Mouse (Mus musculus) spleen, postnatal 10 days (tissue): ENCODE data around the gene Fancg.

Source experiments
- DNase-seq, 2 experiments: peaks; one replicate each; pipeline ENCODE4 v3.0.0; 2021 to 2022; ENCODE audit warnings: low spot score in 2 of 2

The Fancg gene

DNA sequence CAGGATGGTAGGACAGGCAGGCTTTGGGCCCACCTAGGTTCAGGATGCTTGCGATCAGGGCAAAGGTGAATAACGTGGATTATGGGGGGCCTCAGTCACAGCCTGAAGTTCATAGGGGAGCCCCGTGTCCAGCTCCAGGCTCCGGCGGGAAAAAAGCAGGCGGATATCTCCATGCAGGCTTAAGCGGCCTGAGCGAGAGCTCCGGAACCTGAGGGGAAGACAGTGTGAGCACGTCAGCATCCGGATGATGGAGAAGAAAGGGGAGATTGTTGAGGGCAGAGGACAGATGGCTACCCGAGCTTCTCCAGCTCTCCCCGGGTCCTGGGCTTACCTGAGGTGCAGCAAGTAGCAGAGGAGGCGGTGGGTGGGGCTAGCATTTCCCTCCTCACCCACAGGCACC, 23.2 kb upstream of the Fancg start:
- DNase-seq = no peak

DNA sequence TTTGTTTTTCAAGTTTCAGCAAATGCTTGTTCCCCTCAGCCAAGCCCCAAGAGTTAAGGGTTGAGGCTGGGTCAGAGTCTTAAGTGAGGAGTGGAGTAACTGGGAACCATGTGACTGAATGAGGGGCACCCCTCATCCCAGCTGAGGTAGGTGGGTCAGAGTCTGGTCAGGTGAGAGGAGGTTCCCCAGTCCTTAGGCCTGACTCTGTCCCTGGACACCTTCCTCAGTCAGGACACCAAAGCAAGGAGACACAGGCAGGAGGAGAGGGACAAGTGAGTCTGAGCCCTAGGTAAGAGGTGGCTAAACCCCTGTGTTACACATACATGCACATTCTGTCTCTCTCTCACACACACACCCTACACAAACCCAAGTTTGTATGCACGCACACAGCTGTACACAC, 22.2 kb upstream of the Fancg start:
- DNase-seq = no peak

DNA sequence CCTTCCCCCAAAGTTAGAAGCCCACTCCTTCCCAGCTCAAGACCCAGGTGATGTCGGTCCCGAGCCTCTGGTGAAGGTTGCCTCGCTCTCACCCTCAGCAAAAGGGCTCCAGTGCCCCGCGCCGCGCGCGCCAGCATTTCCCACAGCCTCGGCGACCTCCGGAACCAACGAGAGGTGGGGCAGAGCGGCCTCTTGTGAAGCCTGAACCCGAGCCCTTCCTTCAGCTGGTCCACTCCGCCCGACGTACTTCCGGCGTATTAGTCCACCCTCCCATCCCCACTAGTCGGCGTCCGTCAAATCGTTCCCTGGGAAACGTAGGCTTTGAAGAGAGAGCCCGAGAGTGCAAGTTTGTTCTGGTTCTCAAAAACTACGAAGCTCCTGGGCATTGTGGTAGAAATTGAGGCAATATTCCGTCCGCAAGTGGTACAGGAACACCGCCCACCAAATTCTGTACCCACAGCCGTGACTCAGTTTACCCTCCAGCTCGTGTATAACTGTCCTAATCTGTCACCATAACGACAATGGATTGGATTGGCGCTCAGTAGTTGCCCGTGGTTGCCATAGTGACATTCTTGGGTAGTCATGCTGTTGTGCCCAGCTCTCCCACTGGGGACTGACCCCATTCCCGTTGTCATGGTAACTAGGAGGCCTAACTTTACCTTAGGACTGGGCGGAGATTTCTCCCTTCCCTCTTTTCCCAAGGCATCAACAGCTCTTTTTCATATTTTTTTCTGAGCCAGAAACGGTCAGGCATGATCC, 21.1 kb upstream of the Fancg start, which contains the start of gene Stoml2:
Gene Stoml2, minus strand, starts transcription at position 474 of the 759 bp plus-strand sequence.
- peak; percentile 86 to 95 for DNase-seq

DNA sequence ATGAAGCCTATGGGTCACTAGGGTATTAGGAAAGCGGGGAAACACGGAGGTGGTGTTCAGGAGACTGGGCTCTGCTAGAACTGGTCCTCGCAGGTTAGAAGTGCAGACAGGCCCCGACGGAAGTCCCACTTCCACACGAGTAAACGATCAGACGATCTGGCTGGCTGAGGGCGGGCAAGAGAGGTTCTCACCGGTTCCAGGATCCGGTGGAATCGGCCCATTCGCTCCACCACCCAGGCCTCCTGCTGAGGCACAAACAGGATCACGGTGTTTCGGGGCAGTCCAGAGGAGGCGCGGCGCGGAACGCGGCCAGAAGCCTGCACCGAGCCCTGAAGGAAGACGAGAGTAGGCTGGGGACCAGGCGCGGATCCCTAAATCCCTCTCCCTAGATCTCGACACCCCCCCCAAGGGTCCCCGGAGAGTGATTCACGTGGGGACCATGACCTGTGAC, 20.5 kb upstream of the Fancg start:
- peak in 1 of 2 experiments; percentile 63 for DNase-seq

DNA sequence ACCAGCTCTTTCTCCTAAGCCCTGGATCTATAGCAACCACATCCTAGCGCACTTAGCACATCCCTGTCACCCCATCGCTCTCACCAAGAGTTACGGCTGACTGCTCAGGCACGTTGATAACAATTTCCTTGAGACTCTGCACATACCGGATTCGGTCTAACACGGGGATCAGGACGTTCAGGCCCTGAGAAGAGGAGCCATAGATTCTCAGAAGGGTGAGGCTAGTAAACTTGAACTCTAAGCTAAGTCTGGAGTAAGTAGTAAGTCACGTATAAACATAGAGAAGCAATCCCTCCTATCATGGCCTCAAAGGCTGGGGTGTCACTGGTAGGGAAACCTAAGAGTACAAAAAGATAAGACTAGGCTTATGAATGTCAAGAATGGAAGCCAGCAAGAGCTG, 20.0 kb upstream of the Fancg start:
- no peak for DNase-seq

DNA sequence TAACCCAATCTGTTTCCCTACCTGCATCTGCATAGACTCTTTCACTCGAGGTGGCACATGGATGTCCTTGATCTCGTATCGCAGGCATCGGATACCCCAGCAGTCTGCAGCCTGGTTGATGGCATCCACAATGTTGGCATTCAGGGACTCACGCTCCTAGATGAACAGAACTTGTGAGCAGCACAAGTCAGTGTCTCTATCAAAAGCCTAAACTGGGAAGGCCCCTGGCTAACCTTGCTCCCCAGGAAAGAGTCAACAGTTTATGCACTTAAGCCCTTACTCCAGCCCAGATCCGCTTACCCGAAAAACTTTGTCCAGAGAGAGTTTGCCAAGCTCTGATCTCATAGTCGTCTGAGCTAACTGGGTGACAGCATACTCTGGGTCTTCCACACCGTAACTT, 19.4 kb upstream of the Fancg start:
- DNase-seq = no peak

DNA sequence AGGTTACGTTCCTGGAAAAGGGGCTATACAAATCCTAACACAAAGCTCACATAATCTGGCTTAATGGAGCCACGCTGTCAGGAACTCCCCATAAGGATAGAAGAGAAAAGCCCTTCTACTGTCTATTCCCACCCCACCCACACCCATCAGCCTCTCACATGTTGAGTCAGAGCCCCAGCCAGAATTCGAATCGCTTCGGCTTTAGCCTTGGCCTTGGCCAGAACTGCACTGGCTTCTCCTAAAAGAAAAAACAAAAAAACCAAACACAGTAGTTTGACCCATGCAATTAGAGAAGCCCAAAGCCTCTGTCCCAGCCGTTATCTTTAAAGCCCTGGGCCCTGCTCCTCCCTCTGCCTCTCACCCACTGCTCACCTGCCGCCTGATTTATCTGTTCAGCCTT, 18.8 kb upstream of the Fancg start:
- DNase-seq = no peak

DNA sequence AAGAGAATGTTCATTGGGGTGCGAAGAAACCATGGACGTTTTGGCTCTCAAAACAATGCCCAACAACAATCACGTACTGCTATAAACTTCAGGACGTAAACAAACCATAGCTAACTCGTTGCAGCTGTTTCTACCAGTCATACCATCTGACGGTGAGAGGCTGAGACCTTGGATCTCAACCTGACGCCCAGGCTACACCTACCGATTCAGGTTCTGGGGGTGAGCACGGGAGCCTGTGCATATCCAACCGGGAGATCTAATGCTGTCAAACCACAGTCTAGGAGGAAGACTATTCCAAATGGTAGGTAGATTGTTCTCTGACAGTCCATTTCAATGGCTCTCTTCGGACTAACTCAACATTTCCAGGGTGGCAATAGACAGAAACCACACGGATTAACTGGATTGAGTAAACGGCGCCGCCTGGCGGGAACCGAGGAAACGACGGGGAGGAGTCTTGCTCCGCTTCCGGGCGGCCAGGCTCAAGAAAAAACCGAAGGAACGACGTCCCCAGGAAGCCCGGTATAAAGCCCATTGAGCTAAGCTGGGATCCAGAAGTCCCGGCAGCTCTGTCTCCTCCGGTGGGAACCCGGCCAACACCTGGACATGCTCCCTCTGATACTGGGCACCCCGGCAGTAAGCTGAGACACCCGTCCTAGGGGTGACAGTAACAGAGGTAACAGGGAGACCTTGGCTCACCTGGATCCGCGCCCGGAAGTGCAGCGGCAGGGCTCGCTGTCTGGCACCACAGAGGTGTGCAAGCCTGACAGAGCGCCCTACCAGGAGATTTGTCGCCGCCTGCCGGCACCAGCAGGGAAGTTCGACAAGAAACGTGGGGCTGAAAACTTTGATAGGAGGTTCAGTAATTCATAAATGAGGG, 15.0 kb upstream of the Fancg start, which contains the start of gene Pigo:
Gene Pigo, minus strand, starts transcription at position 736 of the 877 bp plus-strand sequence.
- DNase-seq = peak; percentile 92 to 96

DNA sequence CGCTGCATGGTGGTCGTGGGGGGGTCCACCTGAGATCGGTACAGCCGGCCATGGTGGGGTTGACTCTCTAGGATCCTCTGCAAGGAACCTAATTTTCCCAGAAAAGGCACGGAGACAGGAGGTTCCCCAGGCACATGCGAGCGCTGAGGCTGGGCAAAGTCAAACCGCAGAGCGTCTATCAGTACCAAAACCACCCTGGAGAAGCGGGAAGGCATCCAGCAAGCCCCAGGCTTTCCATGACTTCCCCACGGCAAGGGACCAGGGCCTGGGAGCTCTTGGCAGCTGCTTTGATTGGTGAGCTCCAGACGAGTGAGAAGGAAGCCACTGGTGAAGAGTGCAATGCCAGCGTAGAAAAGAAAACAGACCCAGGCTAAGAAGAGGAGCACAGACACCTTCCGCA, 14.4 kb upstream of the Fancg start:
- no peak for DNase-seq

DNA sequence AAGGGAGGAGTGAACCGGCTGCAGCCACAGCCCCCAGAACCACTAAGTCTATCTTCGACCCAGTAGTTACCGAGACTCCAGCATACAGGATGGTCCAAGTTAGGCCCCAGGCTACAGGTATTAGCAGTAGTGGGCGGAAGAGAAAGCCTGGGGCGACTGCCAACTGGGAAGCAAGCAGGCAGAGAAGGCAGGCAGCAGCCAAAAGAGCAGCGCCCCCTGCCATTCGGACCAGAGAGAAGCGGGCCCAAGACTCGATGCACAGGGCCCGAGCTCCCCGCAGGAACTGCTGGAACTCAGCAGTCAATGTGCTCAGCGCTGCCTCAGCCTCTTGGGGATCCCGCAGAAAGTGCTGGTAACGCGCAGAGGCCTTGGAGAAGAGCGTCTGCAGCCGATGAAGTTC, 11.0 kb upstream of the Fancg start:
- DNase-seq = no peak

DNA sequence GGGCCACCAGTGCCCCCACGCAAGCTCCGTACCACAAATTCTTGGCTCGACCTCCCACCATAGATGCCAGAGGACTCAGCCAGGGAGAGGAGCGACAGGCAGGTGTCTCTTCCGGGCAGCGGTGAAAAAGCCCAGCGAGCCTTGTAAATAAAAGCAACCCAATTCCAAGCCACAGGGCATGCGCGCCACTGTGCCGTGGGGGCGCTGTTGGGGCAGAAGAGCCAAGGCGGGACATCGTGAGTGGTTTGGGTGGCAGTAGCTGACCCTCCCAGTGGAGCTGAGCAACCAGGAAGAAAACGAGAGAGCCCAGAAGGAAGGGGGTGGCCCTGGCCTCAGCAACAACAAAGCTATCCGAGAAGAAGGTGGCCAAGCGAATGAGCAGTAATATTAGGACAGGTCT, 10.6 kb upstream of the Fancg start:
- DNase-seq = no peak

DNA sequence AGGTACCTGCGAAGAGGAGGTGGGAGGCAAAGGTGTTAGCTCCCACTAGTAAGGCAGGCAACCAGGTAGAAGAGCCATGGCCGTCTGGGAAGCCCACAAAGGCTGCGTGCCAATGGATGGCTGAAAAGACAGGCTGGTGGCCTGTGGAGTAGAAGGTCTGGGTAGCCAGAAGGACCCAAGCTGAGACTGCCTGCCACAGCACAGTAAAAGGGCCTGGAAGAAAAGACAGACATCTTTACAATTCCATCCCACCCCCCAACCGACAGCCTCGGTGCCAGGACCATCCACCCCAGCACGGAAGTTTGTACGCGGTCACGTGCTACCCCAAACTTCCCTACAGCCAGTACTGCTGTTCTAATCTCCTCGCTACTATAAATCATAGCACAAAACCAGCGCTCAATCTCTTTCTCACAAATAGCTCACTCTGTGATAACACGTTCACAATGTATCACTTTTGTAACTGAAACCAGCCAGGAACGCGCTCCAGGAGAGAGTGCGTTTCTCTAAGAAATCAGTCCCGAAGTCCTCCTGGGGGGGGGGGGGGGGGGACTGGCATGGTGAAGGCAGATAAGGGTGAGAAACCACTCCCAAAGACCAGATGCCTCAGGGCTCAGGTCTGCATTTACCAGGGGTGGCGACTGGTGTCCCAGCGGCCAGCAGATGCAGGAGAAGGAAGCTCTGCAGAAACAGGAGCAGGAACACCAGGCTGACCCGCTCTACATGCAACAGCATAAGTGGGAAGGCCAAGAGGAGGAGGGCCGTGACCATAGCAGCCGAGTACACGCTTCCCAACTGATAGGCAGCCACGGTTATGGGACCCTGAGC, 9.5 kb upstream of the Fancg start:
- DNase-seq = no peak

DNA sequence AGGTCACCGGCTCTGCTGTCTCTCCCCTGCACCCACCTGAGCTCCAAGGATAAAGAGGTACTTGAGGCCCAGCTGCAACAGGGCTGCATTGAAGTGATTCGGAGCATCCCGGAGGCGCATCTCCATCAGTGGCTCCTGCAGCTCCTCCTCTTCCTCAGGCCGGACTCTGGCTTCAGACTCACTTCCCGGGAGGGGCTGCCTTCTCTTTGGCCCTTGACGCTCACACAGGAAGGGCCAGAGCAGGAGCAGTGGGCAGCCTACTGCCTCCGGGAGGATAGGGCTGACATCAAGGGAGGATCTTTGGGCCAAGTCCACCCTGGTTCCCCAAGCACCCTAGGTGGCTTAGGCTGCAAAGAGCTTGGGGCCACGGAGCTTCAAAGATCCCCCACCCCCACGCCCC, 8.9 kb upstream of the Fancg start:
- no peak for DNase-seq

DNA sequence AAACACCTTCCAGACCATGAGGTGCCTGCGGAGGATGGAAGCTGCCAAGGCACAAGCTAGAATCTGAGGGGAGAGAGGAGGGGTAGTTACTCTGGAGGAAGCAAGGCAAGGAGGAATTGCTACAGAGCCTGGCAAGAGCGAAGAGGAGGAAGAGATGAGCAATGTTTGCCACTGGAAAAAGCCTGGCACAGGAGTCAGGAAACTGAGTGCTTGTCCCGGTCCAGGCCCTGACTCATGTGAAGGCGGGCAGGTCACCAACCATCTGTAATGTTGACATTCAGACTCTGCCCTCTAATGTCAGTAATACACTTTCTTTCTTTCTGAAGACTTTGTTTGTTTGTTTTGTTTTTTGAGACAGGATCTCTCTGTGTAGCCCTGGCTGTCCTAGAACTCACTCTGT, 7.8 kb upstream of the Fancg start:
- DNase-seq = no peak

DNA sequence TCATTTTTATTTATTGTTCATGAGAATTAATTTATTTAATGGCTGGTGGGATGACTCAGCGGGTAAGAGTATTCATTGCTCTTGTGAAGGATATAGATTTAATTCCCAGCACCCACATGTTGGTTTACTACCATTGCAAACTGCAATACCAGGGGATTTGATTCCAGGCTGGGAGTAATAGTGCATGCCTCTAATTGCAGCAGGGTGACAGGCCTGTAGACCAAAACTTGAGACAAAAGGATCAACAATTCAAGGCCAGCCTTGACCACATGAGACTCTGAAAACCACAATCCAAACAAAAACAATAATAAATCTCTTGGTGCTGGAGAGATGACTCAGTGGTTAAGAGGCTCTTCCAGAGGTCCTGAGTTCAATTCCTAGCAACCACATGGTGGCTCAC, 1.8 kb upstream of the Fancg start:
- DNase-seq = no peak

DNA sequence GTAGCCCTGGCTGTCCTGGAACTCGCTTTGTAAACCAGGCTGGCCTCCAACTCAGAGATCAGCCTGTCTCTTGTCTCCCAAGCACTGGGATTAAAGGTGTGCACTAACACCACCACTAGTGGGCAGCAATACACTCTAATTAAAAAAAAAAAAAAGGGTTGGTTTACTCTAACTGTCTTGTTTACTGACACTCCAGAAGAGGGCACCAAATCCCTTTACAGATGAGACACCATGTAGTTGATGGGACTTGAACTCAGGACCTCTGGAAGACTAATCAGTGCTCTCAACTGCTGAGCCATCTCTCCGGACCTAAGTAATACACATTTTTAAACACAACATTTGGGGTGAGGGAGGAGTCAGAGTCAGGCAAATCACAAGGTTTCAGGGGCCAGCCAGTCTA, 4.5 kb downstream of the Fancg start:
- peak in 1 of 2 experiments; percentile 52 for DNase-seq

DNA sequence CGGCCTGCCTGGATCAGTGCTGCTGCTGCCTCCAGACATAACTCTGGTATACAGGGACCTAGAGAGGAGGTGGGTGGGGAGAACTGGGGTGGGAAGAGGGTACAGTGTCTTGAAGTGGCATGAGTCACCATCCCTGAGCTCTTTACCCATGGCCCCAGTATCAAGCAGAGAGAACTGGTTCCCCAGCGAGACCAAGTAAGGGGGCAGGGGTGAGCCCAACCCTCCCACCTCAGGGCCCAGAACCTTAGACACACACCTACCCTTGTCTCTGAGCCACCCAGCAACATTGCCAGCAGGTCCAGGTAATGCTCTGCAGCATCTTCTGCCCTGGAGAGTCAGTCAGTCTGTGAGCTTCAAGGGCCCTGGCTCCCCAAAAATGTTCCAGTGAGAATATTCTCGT, 5.4 kb downstream of the Fancg start:
- no peak for DNase-seq

DNA sequence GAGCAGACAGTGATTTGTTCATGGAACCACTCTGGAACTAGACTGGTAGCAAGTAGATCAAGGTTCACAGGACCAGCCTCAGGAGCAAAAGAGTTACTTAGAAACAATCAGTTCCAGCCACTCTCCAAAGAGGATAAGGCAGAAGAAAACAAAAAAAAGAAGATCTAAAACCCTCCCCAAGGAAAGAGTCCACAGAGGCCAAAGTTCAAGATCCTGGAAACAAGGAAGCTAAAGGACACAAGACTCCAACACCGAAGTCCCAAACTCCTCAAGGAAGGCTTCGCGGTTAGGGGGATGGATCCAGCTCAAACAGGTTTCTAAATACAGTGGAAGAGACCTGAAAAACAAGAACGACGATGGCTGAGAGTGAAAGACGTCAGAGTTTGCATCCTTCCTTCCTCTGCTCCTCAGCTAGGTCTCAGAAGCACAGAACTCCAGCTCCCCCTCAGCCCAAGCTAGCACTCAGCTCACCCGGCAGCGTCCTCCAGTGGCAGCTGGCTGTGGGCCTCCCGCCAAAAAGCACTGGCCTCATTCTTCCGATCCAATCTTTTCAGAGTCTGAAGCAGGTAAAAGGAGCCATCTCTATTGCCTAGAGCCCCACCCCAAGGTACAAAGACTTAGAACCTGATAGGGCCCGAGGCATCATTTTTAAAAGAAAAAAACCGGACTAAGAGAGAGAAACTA, 7.4 kb downstream of the Fancg start:
- DNase-seq = no peak

DNA sequence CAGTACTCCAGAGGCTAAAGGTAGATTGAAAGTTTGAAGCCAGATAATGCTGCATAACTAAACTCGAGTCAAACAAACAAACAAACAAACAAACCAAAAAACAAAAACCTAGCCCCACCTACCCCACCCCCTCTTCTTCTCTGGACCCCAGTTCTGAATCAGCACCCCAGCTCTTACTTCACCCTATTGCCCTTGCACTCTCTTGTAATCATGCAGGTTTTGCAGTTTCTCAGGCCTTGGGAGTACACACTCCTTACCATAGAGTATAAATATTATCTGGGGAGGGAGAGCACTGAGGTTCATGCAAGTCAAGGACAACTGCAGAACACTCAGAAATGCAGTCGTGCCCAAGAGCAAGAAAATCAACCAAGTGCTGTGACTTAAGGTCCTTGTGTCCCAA, 9.0 kb downstream of the Fancg start:
- no peak for DNase-seq

DNA sequence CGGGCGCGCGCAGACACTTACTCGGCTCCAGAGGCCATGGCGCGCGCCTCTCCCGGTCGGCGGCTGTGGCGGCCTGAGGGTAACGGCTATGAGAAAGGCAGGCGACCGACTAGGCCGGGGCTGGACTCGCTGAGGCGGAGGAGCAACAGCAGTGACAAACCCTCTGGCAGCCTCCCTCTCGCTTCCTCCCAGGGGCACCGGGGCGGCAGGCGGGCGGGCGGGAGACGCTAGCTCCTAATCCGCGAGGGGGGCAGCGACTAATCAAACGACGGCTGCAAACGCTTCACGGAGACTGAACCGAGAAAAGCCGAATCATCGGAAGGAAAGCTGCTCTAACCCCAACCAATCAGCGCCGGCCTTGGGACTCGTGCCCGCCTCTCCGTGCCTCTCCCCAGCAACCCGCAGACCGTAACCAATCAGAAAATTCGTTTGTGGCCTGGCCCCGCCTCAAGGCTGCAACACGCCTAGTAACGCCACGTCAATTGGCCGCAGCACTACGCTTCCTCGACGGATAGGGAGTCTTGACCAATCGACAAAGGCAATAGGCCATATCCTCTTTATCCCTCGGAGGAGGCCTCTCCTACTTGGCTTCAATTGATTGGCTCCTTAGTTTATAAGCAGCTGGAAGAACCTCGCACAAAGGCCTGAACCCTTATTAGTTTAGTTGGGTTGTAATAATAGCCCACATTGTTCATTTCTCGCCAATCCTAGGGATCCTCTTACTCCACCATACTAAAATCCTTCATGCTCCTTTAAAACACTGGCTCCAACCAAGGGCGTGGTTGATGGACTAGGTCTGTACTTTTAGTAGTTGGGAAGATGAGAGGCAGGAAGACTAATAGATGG, 9.9 kb downstream of the Fancg start, which contains the start of gene Vcp:
Gene Vcp, minus strand, starts transcription at position 367 of the 846 bp plus-strand sequence.
- DNase-seq = peak; percentile 98 to 99
